ENCODE assay signal across 9 mouse cellular contexts in genomic region chr19:23015516-23015915, GRCm38 (mm10).
DNase-seq lines count a peak whose midpoint lies in the region; TF ChIP-seq lines count a peak whose summit lies in the region.
"Had no signal": no experiment of that assay in that cellular context is flagged by ENCODE, and none has a peak within 500 bp of the region (broad histone marks: within the 10 kb centered on the region; RNA-seq: fewer than 3 reads in every experiment).

No protein-coding gene starts in this region.

- no peak overlapping the region for H3K4me3 ChIP-seq in heart, embryonic 10.5 days
- no peak overlapping the region for H3K4me3 ChIP-seq in embryonic facial prominence, embryonic 10.5 days
- no peak overlapping the region for H3K4me3 ChIP-seq in thymus, adult 2 months (ENCODE audit: control insufficient read depth, insufficient read depth, low read length)
- H3K4me3 ChIP-seq: hindbrain, embryonic 15.5 days had no signal

- WGBS in heart, embryonic 10.5 days, result 45% methylated on average over 3 of the region's 3 CpGs
- 48% methylated on average over 3 of the region's 3 CpGs for WGBS in embryonic facial prominence, embryonic 10.5 days
- 59% methylated on average over 3 of the region's 3 CpGs for WGBS in thymus, adult 2 months

- H3K27me3 ChIP-seq in heart, embryonic 10.5 days (ENCODE audit: insufficient read depth, poor library complexity, severe bottlenecking), result no peaks in the 10 kb centered on the region
- no peaks in the 10 kb centered on the region for H3K27me3 ChIP-seq in embryonic facial prominence, embryonic 10.5 days (replicated peaks; ENCODE audit: low read depth, poor library complexity, severe bottlenecking)
- no peaks in the 10 kb centered on the region for H3K27me3 ChIP-seq in thymus, adult 2 months (ENCODE audit: control insufficient read depth, insufficient read depth, low read length)
- H3K27me3 ChIP-seq: hindbrain, embryonic 15.5 days had no signal

- H3K4me1 ChIP-seq in heart, embryonic 10.5 days, result no peaks in the 10 kb centered on the region
- no peaks in the 10 kb centered on the region for H3K4me1 ChIP-seq in embryonic facial prominence, embryonic 10.5 days
- no peaks in the 10 kb centered on the region for H3K4me1 ChIP-seq in thymus, adult 2 months (replicated peaks; ENCODE audit: control insufficient read depth, insufficient read depth, low read length)
- H3K4me1 ChIP-seq: hindbrain, embryonic 15.5 days had no signal

- peak; percentile 72 to 75 for DNase-seq in heart, adult 18-20 months
- no peak for DNase-seq in heart, embryonic 10.5 days (ENCODE audit: low spot score)
- peak; percentile 72 for DNase-seq in 3T3-L1 (ENCODE audit: low read depth, low spot score)
- DNase-seq in adrenal gland, adult 8-10 months, result peak; percentile 61
- peak; percentile 12 for DNase-seq in embryonic facial prominence, embryonic 10.5 days (ENCODE audit: low spot score)
- DNase-seq in layer of hippocampus, postnatal 10 days (ENCODE audit: low spot score in 2 of 2), result peak; percentile 45 to 46
- peak; percentile 18 for DNase-seq in thymus, adult 2 months
- DNase-seq in ovary, postnatal 10 days (ENCODE audit: low spot score), result no peak

- no peak for TF ChIP-seq POLR2A in thymus, adult 2 months (IDR thresholded peaks at IDR 0.05; ENCODE audit: control insufficient read depth, extremely low read depth, insufficient read depth, low read length, poor library complexity)

- no peaks in the 10 kb centered on the region; the same call in 1 of the 2 replicates for H3K9me3 ChIP-seq in heart, embryonic 10.5 days
- H3K9me3 ChIP-seq in embryonic facial prominence, embryonic 10.5 days, result no peaks in the 10 kb centered on the region
- H3K9me3 ChIP-seq: hindbrain, embryonic 15.5 days had no signal

- no peaks in the 10 kb centered on the region for H3K36me3 ChIP-seq in heart, embryonic 10.5 days
- no peaks in the 10 kb centered on the region for H3K36me3 ChIP-seq in embryonic facial prominence, embryonic 10.5 days (replicated peaks)
- no peaks in the 10 kb centered on the region for H3K36me3 ChIP-seq in thymus, adult 2 months (ENCODE audit: control insufficient read depth, insufficient read depth, low read length)
- H3K36me3 ChIP-seq: hindbrain, embryonic 15.5 days had no signal

- no peak for TF ChIP-seq CTCF in thymus, adult 2 months (IDR thresholded peaks at IDR 0.05; ENCODE audit: borderline replicate concordance, control insufficient read depth, extremely low read depth, insufficient read depth, low read length, poor library complexity)

- no peak overlapping the region for H3K27ac ChIP-seq in heart, embryonic 10.5 days
- H3K27ac ChIP-seq in embryonic facial prominence, embryonic 10.5 days (replicated peaks), result no peak overlapping the region
- H3K27ac ChIP-seq in thymus, adult 2 months (ENCODE audit: control insufficient read depth, insufficient read depth, low read length), result no peak overlapping the region
- H3K27ac ChIP-seq: hindbrain, embryonic 15.5 days had no signal

Comparison
In these comparisons a context has a peak if more than half of its experiments do, and no peak if none do; other contexts are left out.
1. DNase-seq: peak in heart, adult 18-20 months (2 of 2), 3T3-L1 (single experiment), adrenal gland, adult 8-10 months (single experiment), embryonic facial prominence, embryonic 10.5 days (single experiment), layer of hippocampus, postnatal 10 days (2 of 2) and thymus, adult 2 months (single experiment); none in heart, embryonic 10.5 days (single experiment) and ovary, postnatal 10 days (single experiment).